Mouse (Mus musculus) erythroblast, embryonic 14.5 days (primary cell): ENCODE measurements at regions not wholly inside any gene's neighbourhood (a gene's known extent, or its start where the extent isn't known, plus 50 kb on each side); places are given as distances from the start of the nearest gene placed in this dataset.

Experiments used
- H3K27me3 ChIP-seq: 2 replicates; pipeline ENCODE4 v1.6.1; 2012; ENCODE audit warnings: inconsistent platforms; ENCODE audit not compliant: control insufficient read depth
- H3K36me3 ChIP-seq: 2 replicates; pipeline ENCODE4 v1.6.1; 2012; ENCODE audit warnings: mild to moderate bottlenecking, inconsistent platforms; ENCODE audit not compliant: control insufficient read depth
- H3K4me1 ChIP-seq: 2 replicates; pipeline ENCODE4 v1.6.1; 2012; ENCODE audit warnings: inconsistent platforms; ENCODE audit not compliant: control insufficient read depth
- H3K4me3 ChIP-seq: replicated peaks from 2 replicates; pipeline ENCODE3; 2012; ENCODE audit warnings: moderate library complexity, mild to moderate bottlenecking, inconsistent platforms
- H3K9me3 ChIP-seq: 2 replicates; pipeline ENCODE4 v1.6.1; 2012; ENCODE audit warnings: low read length, inconsistent platforms, mixed read lengths; ENCODE audit not compliant: control insufficient read depth
- GATA1 ChIP-seq: IDR thresholded peaks from 2 replicates; pipeline ENCODE4 v1.6.1; 2012; ENCODE audit warnings: low read length, inconsistent platforms, mixed read lengths
- TAL1 ChIP-seq: IDR thresholded peaks from 3 replicates; pipeline ENCODE4 v1.6.1; 2012; ENCODE audit warnings: low read length, inconsistent platforms, mixed read lengths

- Histone ChIP-seq H3K27me3 (peaks cover 18% of the 10 kb centered on the region), H3K36me3 (no peaks in the 10 kb centered on the region), H3K9me3 (no peaks in the 10 kb centered on the region), H3K4me3 (no peak overlapping the region), H3K4me1 (no peaks in the 10 kb centered on the region)
- TF ChIP-seq TAL1 (no peak), GATA1 (no peak)
Observed at GRCm38 (mm10) chr6:127365246-127365645, 81.4 kb upstream of the Parp11 start.

- H3K27me3 ChIP-seq: peaks cover 18% of the 10 kb centered on the region
- H3K36me3 ChIP-seq: no peaks in the 10 kb centered on the region
- no peaks in the 10 kb centered on the region for H3K9me3 ChIP-seq
- H3K4me3 ChIP-seq: no peak overlapping the region
- TF ChIP-seq TAL1 (no peak), GATA1 (no peak)
- H3K4me1 ChIP-seq: no peaks in the 10 kb centered on the region
Observed at GRCm38 (mm10) chr6:127365651-127366050, 81.0 kb upstream of the Parp11 start.

- Histone ChIP-seq H3K27me3 (no peaks in the 10 kb centered on the region), H3K4me1 (no peaks in the 10 kb centered on the region), H3K36me3 (no peaks in the 10 kb centered on the region), H3K4me3 (no peak overlapping the region), H3K9me3 (no peaks in the 10 kb centered on the region)
- no peak for TF ChIP-seq GATA1
Observed at GRCm38 (mm10) chr6:127373052-127373451, 73.6 kb upstream of the Parp11 start.

- no peak for TF ChIP-seq GATA1
Observed at GRCm38 (mm10) chr6:127373797-127374463, 72.7 kb upstream of the Parp11 start.

GRCm38 (mm10) chr6:127374464-127375143, 72.0 kb upstream of the Parp11 start:
- no peaks in the 10 kb centered on the region for H3K36me3 ChIP-seq
- no peaks in the 10 kb centered on the region for H3K4me1 ChIP-seq
- TF ChIP-seq TAL1: no peak
- no peak for TF ChIP-seq GATA1
- no peaks in the 10 kb centered on the region for H3K9me3 ChIP-seq
- no peak overlapping the region for H3K4me3 ChIP-seq
- no peaks in the 10 kb centered on the region for H3K27me3 ChIP-seq

More at GRCm38 (mm10) chr6:127373797-127374463, 72.7 kb upstream of the Parp11 start:
- Histone ChIP-seq H3K27me3 (no peaks in the 10 kb centered on the region), H3K4me1 (no peaks in the 10 kb centered on the region), H3K4me3 (no peak overlapping the region), H3K36me3 (no peaks in the 10 kb centered on the region), H3K9me3 (no peaks in the 10 kb centered on the region)

GRCm38 (mm10) chr6:127375144-127375529, 71.5 kb upstream of the Parp11 start:
- H3K4me1 ChIP-seq: no peaks in the 10 kb centered on the region
- H3K4me3 ChIP-seq: no peak overlapping the region
- no peak for TF ChIP-seq TAL1
- TF ChIP-seq GATA1: no peak
- H3K9me3 ChIP-seq: no peaks in the 10 kb centered on the region
- no peaks in the 10 kb centered on the region for H3K36me3 ChIP-seq
- no peaks in the 10 kb centered on the region for H3K27me3 ChIP-seq

- Histone ChIP-seq H3K4me3 (no peak overlapping the region), H3K36me3 (no peaks in the 10 kb centered on the region), H3K27me3 (no peaks in the 10 kb centered on the region), H3K4me1 (no peaks in the 10 kb centered on the region), H3K9me3 (no peaks in the 10 kb centered on the region)
- TF ChIP-seq GATA1 (no peak), TAL1 (no peak)
Observed at GRCm38 (mm10) chr6:127375711-127376199, 70.9 kb upstream of the Parp11 start.

GRCm38 (mm10) chr6:127378701-127379100, 67.9 kb upstream of the Parp11 start:
- Histone ChIP-seq H3K36me3 (no peaks in the 10 kb centered on the region), H3K27me3 (no peaks in the 10 kb centered on the region), H3K4me1 (no peaks in the 10 kb centered on the region), H3K4me3 (no peak overlapping the region), H3K9me3 (no peaks in the 10 kb centered on the region)
- TF ChIP-seq TAL1: no peak

- Histone ChIP-seq H3K4me1 (no peaks in the 10 kb centered on the region), H3K4me3 (no peak overlapping the region), H3K27me3 (no peaks in the 10 kb centered on the region), H3K9me3 (no peaks in the 10 kb centered on the region), H3K36me3 (no peaks in the 10 kb centered on the region)
- no peak for TF ChIP-seq GATA1
- TF ChIP-seq TAL1: no peak
Observed at GRCm38 (mm10) chr6:127379511-127379910, 67.1 kb upstream of the Parp11 start.
